ENCODE assay signal across 8 mouse cellular contexts in genomic region chr19:8945251-8945650, GRCm38 (mm10). TPM values are rescaled to one million over a fixed set of nuclear protein-coding genes. Genes with fewer than 3 reads are reported as not detected.
A peak's percentile ranks its signal among the peaks of the same experiment; 100 is the strongest.
DNase-seq lines count a peak whose midpoint lies in the region; ATAC-seq lines count a peak whose summit lies in the region.

No protein-coding gene starts in this region.

- 66% methylated on average over 6 of the region's 6 CpGs for WGBS in heart, embryonic 16.5 days
- 86% methylated on average over 6 of the region's 6 CpGs for WGBS in embryonic facial prominence, embryonic 12.5 days
- 78% methylated on average over 6 of the region's 6 CpGs for WGBS in intestine, embryonic 16.5 days
- 92% methylated on average over 6 of the region's 6 CpGs for WGBS in midbrain, embryonic 16.5 days

- peak overlapping the region; percentile 32 for H3K4me3 ChIP-seq in heart, embryonic 16.5 days (ENCODE audit: low read length)
- H3K4me3 ChIP-seq in embryonic facial prominence, embryonic 12.5 days: peak overlapping the region; percentile 24
- peak overlapping the region; percentile 37 for H3K4me3 ChIP-seq in intestine, embryonic 16.5 days (ENCODE audit: low read length)
- no peak overlapping the region for H3K4me3 ChIP-seq in midbrain, embryonic 16.5 days (ENCODE audit: low read depth, low read length)

- H3K9ac ChIP-seq in heart, embryonic 16.5 days (ENCODE audit: low read length): peak overlapping the region; percentile 44; the same call in 1 of the 2 replicates
- H3K9ac ChIP-seq in embryonic facial prominence, embryonic 12.5 days: peak overlapping the region; percentile 36; the same call in 1 of the 2 replicates
- H3K9ac ChIP-seq in intestine, embryonic 16.5 days (ENCODE audit: low read depth, low read length): peak overlapping the region; percentile 58
- no peak overlapping the region for H3K9ac ChIP-seq in midbrain, embryonic 16.5 days (ENCODE audit: low read depth, low read length)

- H3K4me1 ChIP-seq in heart, embryonic 16.5 days (ENCODE audit: control insufficient read depth, insufficient read depth, low read length): peaks cover 34% of the 10 kb centered on the region
- H3K4me1 ChIP-seq in embryonic facial prominence, embryonic 12.5 days: peaks cover 30% of the 10 kb centered on the region
- H3K4me1 ChIP-seq in intestine, embryonic 16.5 days (ENCODE audit: control insufficient read depth, insufficient read depth, low read length): peaks cover 28% of the 10 kb centered on the region
- H3K4me1 ChIP-seq in midbrain, embryonic 16.5 days (ENCODE audit: control insufficient read depth, insufficient read depth, low read length): peaks cover 28% of the 10 kb centered on the region

- H3K9me3 ChIP-seq in heart, embryonic 16.5 days (replicated peaks; ENCODE audit: control insufficient read depth, low read length): no peaks in the 10 kb centered on the region
- H3K9me3 ChIP-seq in embryonic facial prominence, embryonic 12.5 days: no peaks in the 10 kb centered on the region
- no peaks in the 10 kb centered on the region for H3K9me3 ChIP-seq in intestine, embryonic 16.5 days (ENCODE audit: control insufficient read depth, low read length)
- H3K9me3 ChIP-seq in midbrain, embryonic 16.5 days (replicated peaks; ENCODE audit: control insufficient read depth, low read length, poor library complexity, severe bottlenecking): no peaks in the 10 kb centered on the region

- DNase-seq in heart, postnatal 14 days: no peak
- no peak for DNase-seq in layer of hippocampus, postnatal 25 days (ENCODE audit: extremely low spot score in 1 of 2, low spot score in 1 of 2)
- no peak for DNase-seq in Muller cell, postnatal 12 days (ENCODE audit: inconsistent ontology term)
- DNase-seq in cerebellum, postnatal 14 days: no peak

- H3K36me3 ChIP-seq in heart, embryonic 16.5 days (ENCODE audit: control insufficient read depth, insufficient read depth): peaks cover 42% of the 10 kb centered on the region
- H3K36me3 ChIP-seq in embryonic facial prominence, embryonic 12.5 days: peaks cover 66% of the 10 kb centered on the region
- H3K36me3 ChIP-seq in intestine, embryonic 16.5 days (ENCODE audit: control insufficient read depth, insufficient read depth, low read length): peaks cover 20% of the 10 kb centered on the region
- peaks cover 38% of the 10 kb centered on the region for H3K36me3 ChIP-seq in midbrain, embryonic 16.5 days (ENCODE audit: control insufficient read depth, insufficient read depth, low read length)

- no peak for ATAC-seq in heart, embryonic 16.5 days (replicated peaks; ENCODE audit: extremely low read depth, insufficient read depth, low FRiP score)
- no peak for ATAC-seq in embryonic facial prominence, embryonic 12.5 days (ENCODE audit: insufficient number of reproducible peaks, insufficient read depth, low FRiP score, low TSS enrichment)
- ATAC-seq in intestine, embryonic 16.5 days: no peak
- no peak for ATAC-seq in midbrain, embryonic 16.5 days

- H3K27ac ChIP-seq in heart, embryonic 16.5 days (ENCODE audit: low read length): peak overlapping the region; percentile 28
- 0 out of 2 replicates have a peak overlapping the region, but pooled peaks have one; percentile 7 for H3K27ac ChIP-seq in embryonic facial prominence, embryonic 12.5 days
- H3K27ac ChIP-seq in intestine, embryonic 16.5 days (ENCODE audit: low read length): peak overlapping the region; percentile 41; the same call in 1 of the 2 replicates
- H3K27ac ChIP-seq in midbrain, embryonic 16.5 days (ENCODE audit: low read length): no peak overlapping the region

- peak overlapping the region; percentile 77 for H3K4me2 ChIP-seq in heart, embryonic 16.5 days (ENCODE audit: low read depth, low read length)
- H3K4me2 ChIP-seq in embryonic facial prominence, embryonic 12.5 days (replicated peaks): peak overlapping the region; percentile 72
- peak overlapping the region; percentile 56 for H3K4me2 ChIP-seq in intestine, embryonic 16.5 days (ENCODE audit: low read depth, low read length)
- peak overlapping the region; percentile 27; the same call in 1 of the 2 replicates for H3K4me2 ChIP-seq in midbrain, embryonic 16.5 days (ENCODE audit: low read length)

- intact Hi-C loops in heart, postnatal 14 days (cut with DNase I): no loop called here

- no peaks in the 10 kb centered on the region for H3K27me3 ChIP-seq in heart, embryonic 16.5 days (ENCODE audit: control insufficient read depth, insufficient read depth, low read length)
- no peaks in the 10 kb centered on the region for H3K27me3 ChIP-seq in embryonic facial prominence, embryonic 12.5 days
- H3K27me3 ChIP-seq in intestine, embryonic 16.5 days (replicated peaks; ENCODE audit: control insufficient read depth, insufficient read depth, low read length): no peaks in the 10 kb centered on the region
- no peaks in the 10 kb centered on the region for H3K27me3 ChIP-seq in midbrain, embryonic 16.5 days (ENCODE audit: control insufficient read depth, insufficient read depth, low read depth, low read length)

RNA-seq across cellular contexts. Expression of gene Mta2, which starts 3.6 kb away (rescaled TPM):
- polyA plus RNA-seq in heart, embryonic 16.5 days (2015; fragmentation: Nextera tagmentation; extraction: Ambion mirVana): 92.1 and 96.0 TPM in 2 replicates
- total RNA-seq in heart, postnatal 14 days (2021): 10 to 100 TPM; 42.1 to 44.8 TPM
- 202 and 211 TPM in 2 replicates for polyA plus RNA-seq in embryonic facial prominence, embryonic 12.5 days (2016; fragmentation: Nextera tagmentation; extraction: Ambion mirVana)
- 119 and 130 TPM in 2 replicates for polyA plus RNA-seq in intestine, embryonic 16.5 days (2015; fragmentation: Nextera tagmentation; extraction: Ambion mirVana)
- polyA plus RNA-seq in midbrain, embryonic 16.5 days (2015; fragmentation: Nextera tagmentation; extraction: Ambion mirVana): 108 and 121 TPM in 2 replicates
- total RNA-seq in layer of hippocampus, postnatal 25 days (2021): 10 to 100 TPM; 51.2 to 58.4 TPM

RNA-seq across cellular contexts. Expression of gene Tut1, which starts 8.4 kb away (rescaled TPM):
- 17.5 and 18.4 TPM in 2 replicates for polyA plus RNA-seq in heart, embryonic 16.5 days (2015; fragmentation: Nextera tagmentation; extraction: Ambion mirVana)
- total RNA-seq in heart, postnatal 14 days (2021): 1 to 10 TPM; 7.6 TPM
- polyA plus RNA-seq in embryonic facial prominence, embryonic 12.5 days (2016; fragmentation: Nextera tagmentation; extraction: Ambion mirVana): 35.6 and 38.1 TPM in 2 replicates
- 30.1 and 31.7 TPM in 2 replicates for polyA plus RNA-seq in intestine, embryonic 16.5 days (2015; fragmentation: Nextera tagmentation; extraction: Ambion mirVana)
- polyA plus RNA-seq in midbrain, embryonic 16.5 days (2015; fragmentation: Nextera tagmentation; extraction: Ambion mirVana): 25.6 and 26.2 TPM in 2 replicates
- total RNA-seq in layer of hippocampus, postnatal 25 days (2021): 10 to 100 TPM; 19.4 to 20.1 TPM

RNA-seq across cellular contexts. Expression of gene Eml3, which starts 15.9 kb away (rescaled TPM):
- polyA plus RNA-seq in heart, embryonic 16.5 days (2015; fragmentation: Nextera tagmentation; extraction: Ambion mirVana): 16.0 and 17.2 TPM in 2 replicates
- total RNA-seq in heart, postnatal 14 days (2021): 10 to 100 TPM; 12.5 to 16.2 TPM
- polyA plus RNA-seq in embryonic facial prominence, embryonic 12.5 days (2016; fragmentation: Nextera tagmentation; extraction: Ambion mirVana): 29.0 and 29.7 TPM in 2 replicates
- 22.6 and 23.5 TPM in 2 replicates for polyA plus RNA-seq in intestine, embryonic 16.5 days (2015; fragmentation: Nextera tagmentation; extraction: Ambion mirVana)
- polyA plus RNA-seq in midbrain, embryonic 16.5 days (2015; fragmentation: Nextera tagmentation; extraction: Ambion mirVana): 8.6 and 9.1 TPM in 2 replicates
- 10 to 100 TPM in 1 of 2 experiments, 1 to 10 TPM in 1; 9.1 to 11.1 TPM for total RNA-seq in layer of hippocampus, postnatal 25 days (2021)

RNA-seq across cellular contexts. Expression of gene Rom1, which starts 16.1 kb away (rescaled TPM):
- 2.2 and 2.4 TPM in 2 replicates for polyA plus RNA-seq in heart, embryonic 16.5 days (2015; fragmentation: Nextera tagmentation; extraction: Ambion mirVana)
- 10 to 100 TPM; 12.4 to 12.7 TPM for total RNA-seq in heart, postnatal 14 days (2021)
- polyA plus RNA-seq in embryonic facial prominence, embryonic 12.5 days (2016; fragmentation: Nextera tagmentation; extraction: Ambion mirVana): 2.7 and 3.0 TPM in 2 replicates
- 3.1 and 3.3 TPM in 2 replicates for polyA plus RNA-seq in intestine, embryonic 16.5 days (2015; fragmentation: Nextera tagmentation; extraction: Ambion mirVana)
- polyA plus RNA-seq in midbrain, embryonic 16.5 days (2015; fragmentation: Nextera tagmentation; extraction: Ambion mirVana): 1.4 and 2.2 TPM in 2 replicates
- total RNA-seq in layer of hippocampus, postnatal 25 days (2021): 1 to 10 TPM; 4.8 to 6.4 TPM

RNA-seq across cellular contexts. Expression of gene Eef1g, which starts 21.6 kb away (rescaled TPM):
- 239 and 240 TPM in 2 replicates for polyA plus RNA-seq in heart, embryonic 16.5 days (2015; fragmentation: Nextera tagmentation; extraction: Ambion mirVana)
- total RNA-seq in heart, postnatal 14 days (2021): 100 to 1,000 TPM; 220 to 273 TPM
- 471 and 477 TPM in 2 replicates for polyA plus RNA-seq in embryonic facial prominence, embryonic 12.5 days (2016; fragmentation: Nextera tagmentation; extraction: Ambion mirVana)
- 392 and 445 TPM in 2 replicates for polyA plus RNA-seq in intestine, embryonic 16.5 days (2015; fragmentation: Nextera tagmentation; extraction: Ambion mirVana)
- polyA plus RNA-seq in midbrain, embryonic 16.5 days (2015; fragmentation: Nextera tagmentation; extraction: Ambion mirVana): 283 and 293 TPM in 2 replicates
- total RNA-seq in layer of hippocampus, postnatal 25 days (2021): 100 to 1,000 TPM; 215 to 256 TPM

Comparison
In these comparisons a context has a peak if more than half of its experiments do, and no peak if none do; other contexts are left out.
1. H3K4me2 ChIP-seq: peak in every context shown above with its lines; median percentile 77 in heart, embryonic 16.5 days; 72 in embryonic facial prominence, embryonic 12.5 days; 56 in intestine, embryonic 16.5 days; 27 in midbrain, embryonic 16.5 days.